Mouse (Mus musculus): ENCODE data around the gene Ccr5. TPM values are rescaled to one million over a fixed set of nuclear protein-coding genes. Genes with fewer than 3 reads are reported as not detected.
"Not testable (repeated sequence)": the region's sequence is repeated elsewhere in the genome, so short reads cannot be mapped to it uniquely, and the experiment has no call there.

Gene Ccr5
- polyA plus RNA-seq (2015; fragmentation: Nextera tagmentation; extraction: Ambion mirVana): 0.27 and 0.31 TPM in 2 replicates

- no peaks in the 10 kb centered on the region for H3K9me3 ChIP-seq
- no peaks in the 10 kb centered on the region for H3K36me3 ChIP-seq
- H3K4me3 ChIP-seq: no peak within 1 kb of the TSS
- ATAC-seq (ENCODE audit: extremely low read depth, insufficient number of reproducible peaks, low FRiP score, low TSS enrichment): no peak
- no peak within 1 kb of the TSS for H3K27ac ChIP-seq (replicated peaks)
- no peaks in the 10 kb centered on the region for H3K27me3 ChIP-seq (replicated peaks)
- WGBS: 62% methylated on average over 3 of the region's 3 CpGs
- no peak within 1 kb of the TSS for H3K9ac ChIP-seq
- no peak within 1 kb of the TSS for H3K4me2 ChIP-seq
- peaks cover 3% of the 10 kb centered on the region; the same call in 1 of the 2 replicates for H3K4me1 ChIP-seq
These were observed at the start of gene Ccr5 for GRCm38 (mm10) chr9:124121387-124122184. TSS of gene Ccr5 (plus strand) at chr9:124121543.

GRCm38 (mm10) chr9:124079803-124080202 lies 41.5 kb upstream of the Ccr5 start:
- 48% methylated on average over 4 of the region's 4 CpGs for WGBS
- Histone ChIP-seq H3K4me1 (no peaks in the 10 kb centered on the region), H3K27me3 (replicated peaks) (no peaks in the 10 kb centered on the region), H3K9me3 (no peaks in the 10 kb centered on the region), H3K4me2 (no peak overlapping the region), H3K4me3 (no peak overlapping the region), H3K27ac (replicated peaks) (no peak overlapping the region), H3K9ac (no peak overlapping the region), H3K36me3 (no peaks in the 10 kb centered on the region)
- ATAC-seq (ENCODE audit: extremely low read depth, insufficient number of reproducible peaks, low FRiP score, low TSS enrichment): no peak

- not testable (repeated sequence) for H3K27me3 ChIP-seq (replicated peaks); H3K4me3 ChIP-seq; H3K9me3 ChIP-seq; ATAC-seq (ENCODE audit: extremely low read depth, insufficient number of reproducible peaks, low FRiP score, low TSS enrichment); H3K4me1 ChIP-seq; H3K36me3 ChIP-seq; H3K27ac ChIP-seq (replicated peaks); H3K4me2 ChIP-seq; H3K9ac ChIP-seq
- WGBS: 92% methylated on average over 12 of the region's 13 CpGs
These were observed 40.9 kb upstream of the Ccr5 start for GRCm38 (mm10) chr9:124080471-124080870.

- Histone ChIP-seq H3K4me1 (no peaks in the 10 kb centered on the region), H3K27me3 (replicated peaks) (no peaks in the 10 kb centered on the region), H3K27ac (replicated peaks) (no peak overlapping the region), H3K4me3 (no peak overlapping the region), H3K4me2 (no peak overlapping the region), H3K9me3 (no peaks in the 10 kb centered on the region), H3K36me3 (no peaks in the 10 kb centered on the region), H3K9ac (no peak overlapping the region)
- no peak for ATAC-seq (ENCODE audit: extremely low read depth, insufficient number of reproducible peaks, low FRiP score, low TSS enrichment)
- WGBS: 70% methylated on average over 1 of the region's 1 CpGs
These were observed 30.9 kb upstream of the Ccr5 start for GRCm38 (mm10) chr9:124090441-124090840.

DNA sequence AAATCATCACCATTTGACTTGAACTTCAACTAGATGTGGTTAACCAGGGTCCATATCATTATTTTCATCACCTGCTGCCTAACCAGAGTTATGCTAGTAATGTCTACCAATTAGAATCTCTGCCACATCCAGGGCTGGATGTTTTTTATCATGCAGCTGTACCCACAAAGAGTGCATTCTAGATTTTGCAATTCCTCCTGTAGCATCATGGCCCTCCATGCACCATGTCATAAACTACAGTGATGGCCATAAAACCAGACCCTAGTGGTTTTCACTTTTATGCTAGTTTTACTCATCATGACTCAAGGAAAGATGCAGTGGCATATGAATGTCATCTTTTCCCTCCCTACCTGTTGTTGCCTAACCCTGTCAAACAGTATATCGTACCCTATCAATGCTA lies 22.2 kb upstream of the Ccr5 start:
- Histone ChIP-seq H3K36me3 (no peaks in the 10 kb centered on the region), H3K4me3 (no peak overlapping the region), H3K4me1 (no peaks in the 10 kb centered on the region), H3K9ac (no peak overlapping the region), H3K27me3 (replicated peaks) (no peaks in the 10 kb centered on the region), H3K4me2 (no peak overlapping the region), H3K27ac (replicated peaks) (no peak overlapping the region), H3K9me3 (no peaks in the 10 kb centered on the region)
- WGBS: 84% methylated on average over 1 of the region's 1 CpGs
- no peak for ATAC-seq (ENCODE audit: extremely low read depth, insufficient number of reproducible peaks, low FRiP score, low TSS enrichment)

DNA sequence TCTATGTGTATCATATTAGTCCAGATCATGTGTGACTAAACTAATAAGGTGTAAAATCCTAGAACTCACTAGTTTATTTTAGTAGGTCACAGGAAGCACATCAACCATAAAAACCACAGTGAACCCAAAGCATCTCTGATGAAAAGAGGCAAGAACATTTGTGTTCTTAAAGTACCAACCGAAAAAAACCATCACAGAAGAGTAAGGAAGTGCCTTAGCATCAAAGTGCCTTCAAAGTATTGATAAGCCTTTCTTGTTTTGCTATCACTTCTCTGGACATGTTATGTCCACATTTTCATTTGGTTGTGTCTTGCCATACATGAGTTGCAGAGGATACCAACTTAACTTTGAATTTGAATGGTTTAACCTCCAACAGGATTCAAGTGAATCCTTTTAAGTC lies 21.0 kb upstream of the Ccr5 start:
- no peaks in the 10 kb centered on the region for H3K9me3 ChIP-seq
- no peaks in the 10 kb centered on the region for H3K4me1 ChIP-seq
- no peak overlapping the region for H3K4me2 ChIP-seq
- 72% methylated on average over 1 of the region's 1 CpGs for WGBS
- no peak for ATAC-seq (ENCODE audit: extremely low read depth, insufficient number of reproducible peaks, low FRiP score, low TSS enrichment)
- no peak overlapping the region for H3K27ac ChIP-seq (replicated peaks)
- no peaks in the 10 kb centered on the region for H3K36me3 ChIP-seq
- H3K9ac ChIP-seq: no peak overlapping the region
- H3K27me3 ChIP-seq (replicated peaks): no peaks in the 10 kb centered on the region
- H3K4me3 ChIP-seq: no peak overlapping the region

GRCm38 (mm10) chr9:124101723-124102122 lies 19.6 kb upstream of the Ccr5 start, which contains the start of gene Ccr2:
TSS of gene Ccr2 (plus strand) at chr9:124101950.
- H3K27ac ChIP-seq (replicated peaks): no peak within 1 kb of the TSS
- WGBS: 69% methylated on average over 4 of the region's 4 CpGs
- no peak for ATAC-seq (ENCODE audit: extremely low read depth, insufficient number of reproducible peaks, low FRiP score, low TSS enrichment)
- no peaks in the 10 kb centered on the region for H3K9me3 ChIP-seq
- no peak within 1 kb of the TSS for H3K9ac ChIP-seq
- H3K36me3 ChIP-seq: no peaks in the 10 kb centered on the region
- H3K4me2 ChIP-seq: no peak within 1 kb of the TSS
- no peaks in the 10 kb centered on the region for H3K4me1 ChIP-seq
- no peaks in the 10 kb centered on the region for H3K27me3 ChIP-seq (replicated peaks)
- no peak within 1 kb of the TSS for H3K4me3 ChIP-seq

DNA sequence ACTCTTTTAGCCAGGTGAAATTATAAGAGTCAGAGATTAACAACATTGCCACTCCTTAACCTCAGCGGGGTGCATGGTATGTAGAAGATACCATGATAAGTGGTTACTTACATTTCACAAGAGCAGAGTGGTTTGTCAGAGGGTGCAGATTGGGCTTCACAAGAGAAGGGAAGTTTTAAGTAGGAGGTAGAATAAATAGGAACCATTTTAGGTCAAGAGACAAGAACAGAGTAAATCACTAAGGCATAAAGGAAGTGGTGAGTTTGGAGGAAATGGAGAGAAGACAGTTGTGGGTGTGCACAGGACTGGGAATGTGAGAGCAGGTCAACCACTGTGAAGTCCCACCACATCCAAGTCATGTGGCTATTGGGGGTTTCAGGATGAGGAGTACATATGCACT lies 18.1 kb upstream of the Ccr5 start:
- H3K27me3 ChIP-seq (replicated peaks): no peaks in the 10 kb centered on the region
- 57% methylated on average over 1 of the region's 1 CpGs for WGBS
- H3K9me3 ChIP-seq: no peaks in the 10 kb centered on the region
- H3K4me3 ChIP-seq: no peak overlapping the region
- no peak overlapping the region for H3K4me2 ChIP-seq
- no peaks in the 10 kb centered on the region for H3K36me3 ChIP-seq
- H3K27ac ChIP-seq (replicated peaks): no peak overlapping the region
- no peaks in the 10 kb centered on the region for H3K4me1 ChIP-seq
- ATAC-seq (ENCODE audit: extremely low read depth, insufficient number of reproducible peaks, low FRiP score, low TSS enrichment): no peak
- H3K9ac ChIP-seq: no peak overlapping the region

- Histone ChIP-seq H3K9ac (no peak overlapping the region), H3K4me1 (no peaks in the 10 kb centered on the region), H3K27ac (replicated peaks) (no peak overlapping the region), H3K4me3 (no peak overlapping the region), H3K27me3 (replicated peaks) (no peaks in the 10 kb centered on the region), H3K9me3 (no peaks in the 10 kb centered on the region), H3K4me2 (no peak overlapping the region), H3K36me3 (no peaks in the 10 kb centered on the region)
- ATAC-seq (ENCODE audit: extremely low read depth, insufficient number of reproducible peaks, low FRiP score, low TSS enrichment): no peak
These were observed 16.1 kb upstream of the Ccr5 start for GRCm38 (mm10) chr9:124105196-124105595.

- Histone ChIP-seq H3K4me2 (no peak overlapping the region), H3K9me3 (no peaks in the 10 kb centered on the region)
These were observed 14.1 kb upstream of the Ccr5 start for GRCm38 (mm10) chr9:124107232-124107631.

GRCm38 (mm10) chr9:124108356-124109127 lies 12.8 kb upstream of the Ccr5 start:
- no peak for ATAC-seq (ENCODE audit: extremely low read depth, insufficient number of reproducible peaks, low FRiP score, low TSS enrichment)
- 52% methylated on average over 2 of the region's 2 CpGs for WGBS
- H3K9me3 ChIP-seq: no peaks in the 10 kb centered on the region

More at GRCm38 (mm10) chr9:124107232-124107631, 14.1 kb upstream of the Ccr5 start:
- Histone ChIP-seq H3K4me3 (no peak overlapping the region), H3K27ac (replicated peaks) (no peak overlapping the region), H3K4me1 (no peaks in the 10 kb centered on the region), H3K36me3 (no peaks in the 10 kb centered on the region), H3K27me3 (replicated peaks) (no peaks in the 10 kb centered on the region), H3K9ac (no peak overlapping the region)
- ATAC-seq (ENCODE audit: extremely low read depth, insufficient number of reproducible peaks, low FRiP score, low TSS enrichment): no peak

More at GRCm38 (mm10) chr9:124108356-124109127, 12.8 kb upstream of the Ccr5 start:
- Histone ChIP-seq H3K36me3 (no peaks in the 10 kb centered on the region), H3K27me3 (replicated peaks) (no peaks in the 10 kb centered on the region), H3K4me2 (no peak overlapping the region), H3K9ac (no peak overlapping the region), H3K4me1 (no peaks in the 10 kb centered on the region), H3K27ac (replicated peaks) (no peak overlapping the region), H3K4me3 (no peak overlapping the region)
